Mouse (Mus musculus) kidney, postnatal 14 days (tissue): ENCODE measurements around the gene Accs.

Source experiments
- DNase-seq: peaks from one replicate; pipeline ENCODE4 v3.0.0; 2022; ENCODE audit warnings: mixed read lengths

Gene Accs

DNA sequence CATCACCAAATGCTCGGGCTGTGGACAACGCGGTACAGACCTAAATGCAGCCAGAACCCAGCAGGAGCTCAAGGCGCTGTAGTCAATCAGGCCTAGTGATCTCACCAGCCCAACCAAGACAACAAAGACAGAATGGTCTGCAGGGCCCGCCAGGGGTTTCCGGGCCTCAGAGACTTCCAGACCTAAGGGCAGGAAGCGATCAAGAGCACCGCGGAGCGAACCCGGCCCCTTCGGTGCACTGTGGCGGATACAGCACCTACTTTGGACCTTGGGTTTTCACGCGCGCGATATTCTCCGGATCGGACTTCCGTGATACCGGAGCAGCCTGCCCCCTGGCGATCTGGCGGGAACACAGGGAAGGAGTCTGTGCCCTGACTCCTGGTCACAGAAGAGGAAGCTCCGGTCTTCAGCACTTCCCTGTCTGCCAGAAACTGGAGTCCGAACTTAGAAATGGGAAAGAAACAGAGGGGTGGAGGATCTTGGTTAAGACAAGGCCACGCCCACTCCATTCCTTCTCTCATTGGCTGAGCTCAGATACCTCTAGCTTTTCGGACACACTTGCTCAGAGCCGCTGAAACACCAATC, at the start of gene Accs:
Gene Accs, minus strand, starts transcription at position 439 of the 585 bp plus-strand sequence.
- DNase-seq, result peak; percentile 87

GRCm38 (mm10) chr2:93891611-93892280, 42.0 kb upstream of the Accs start:
- peak; percentile 84 for DNase-seq

GRCm38 (mm10) chr2:93890143-93890542, 40.4 kb upstream of the Accs start:
- DNase-seq, result no peak

- DNase-seq, result no peak
Measured at GRCm38 (mm10) chr2:93889071-93889470, 39.3 kb upstream of the Accs start.

DNA sequence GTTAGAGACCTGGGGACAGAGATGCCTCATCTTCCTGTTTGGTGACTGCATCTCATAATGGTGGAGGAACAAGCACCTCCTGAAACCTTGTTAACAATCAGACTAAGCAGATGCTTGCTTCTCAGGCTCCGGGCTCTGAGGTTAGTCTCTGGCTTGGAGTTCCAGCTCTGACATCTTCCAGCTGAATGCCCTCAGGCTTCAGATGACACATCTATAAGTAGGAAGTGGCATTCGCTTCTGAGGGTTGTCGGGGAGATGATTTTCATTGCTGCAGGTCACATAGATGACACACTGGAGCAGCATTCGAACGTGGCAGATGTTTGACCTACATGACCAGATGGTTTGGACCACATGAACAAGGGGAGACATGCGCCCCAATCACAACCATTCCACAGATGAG, 38.6 kb upstream of the Accs start:
- DNase-seq, result no peak

GRCm38 (mm10) chr2:93887273-93887672, 37.5 kb upstream of the Accs start:
- DNase-seq, result peak; percentile 43

DNA sequence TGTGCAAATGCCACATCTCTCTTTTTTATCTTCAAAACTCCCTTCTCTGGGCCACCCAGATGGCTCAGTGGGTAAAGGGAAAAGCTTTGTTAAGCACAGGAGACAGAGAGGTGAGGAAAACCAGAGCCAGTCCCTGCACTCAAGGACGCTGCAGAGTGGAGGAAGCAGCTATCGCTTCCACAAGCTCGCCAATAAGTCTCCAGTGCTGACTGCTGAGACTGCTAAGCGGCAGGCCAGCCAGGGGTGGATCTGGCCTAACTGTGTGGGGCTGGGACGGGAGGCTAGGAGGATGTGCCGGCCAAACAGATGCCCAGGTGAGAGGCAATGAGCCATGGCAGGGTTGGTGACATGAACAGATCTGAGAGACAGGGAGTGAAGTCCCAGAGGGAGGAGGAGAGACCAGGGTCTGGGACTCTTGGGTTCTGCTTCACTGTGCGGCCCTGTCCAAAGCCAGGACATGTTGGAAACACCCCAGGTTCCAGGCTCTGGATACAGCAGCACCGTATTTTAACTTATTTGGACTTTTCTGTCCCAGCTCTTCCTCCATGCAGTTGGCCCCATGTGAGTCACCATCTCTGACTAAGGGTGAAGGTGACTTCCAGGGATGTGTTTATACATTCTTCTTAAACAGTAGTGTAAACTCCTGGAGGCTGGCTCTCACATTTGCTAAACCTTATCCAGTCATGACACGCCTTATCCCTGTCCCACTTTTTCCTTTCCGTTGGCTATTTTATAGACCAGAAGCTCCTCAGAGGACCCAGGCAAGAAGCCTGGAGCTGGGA, 36.5 kb upstream of the Accs start:
- DNase-seq, result no peak

GRCm38 (mm10) chr2:93883066-93883465, 33.3 kb upstream of the Accs start:
- no peak for DNase-seq

DNA sequence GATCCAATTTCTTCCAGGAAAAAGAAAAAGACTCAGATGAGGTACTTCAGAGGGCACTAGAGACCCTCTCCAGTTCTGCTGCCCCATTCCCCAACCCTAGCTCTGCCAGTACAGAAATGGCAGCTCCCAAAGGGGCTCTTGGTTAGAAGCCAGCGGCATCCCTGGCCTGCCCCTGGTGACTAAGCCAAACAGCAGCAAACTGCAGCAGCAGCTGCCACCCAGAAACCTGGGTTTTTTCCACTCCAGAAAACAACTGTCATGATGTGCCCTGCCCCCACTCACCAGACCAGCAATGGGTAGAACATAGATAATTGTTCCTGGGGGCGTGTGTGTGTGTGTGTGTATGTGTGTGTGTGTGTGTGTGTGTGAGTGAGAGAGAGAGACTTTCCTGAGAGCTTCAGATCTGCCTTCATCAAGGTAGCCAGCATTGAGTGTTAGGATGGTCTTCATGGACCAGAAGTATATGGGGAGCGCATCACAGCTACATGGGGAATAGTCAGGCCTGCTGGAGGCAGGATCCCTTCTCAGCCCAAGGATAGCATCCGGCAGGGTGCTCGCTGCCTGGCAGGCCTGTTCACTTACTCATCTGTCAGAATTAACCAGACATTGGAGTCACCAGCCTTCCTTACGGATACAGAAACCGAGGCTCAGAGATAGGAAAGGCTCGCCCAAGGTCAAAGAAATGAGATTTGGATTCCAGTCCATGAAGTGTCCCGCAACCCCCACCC, 32.1 kb upstream of the Accs start:
- DNase-seq, result no peak

- DNase-seq, result no peak
Measured at GRCm38 (mm10) chr2:93880981-93881380, 31.2 kb upstream of the Accs start.

DNA sequence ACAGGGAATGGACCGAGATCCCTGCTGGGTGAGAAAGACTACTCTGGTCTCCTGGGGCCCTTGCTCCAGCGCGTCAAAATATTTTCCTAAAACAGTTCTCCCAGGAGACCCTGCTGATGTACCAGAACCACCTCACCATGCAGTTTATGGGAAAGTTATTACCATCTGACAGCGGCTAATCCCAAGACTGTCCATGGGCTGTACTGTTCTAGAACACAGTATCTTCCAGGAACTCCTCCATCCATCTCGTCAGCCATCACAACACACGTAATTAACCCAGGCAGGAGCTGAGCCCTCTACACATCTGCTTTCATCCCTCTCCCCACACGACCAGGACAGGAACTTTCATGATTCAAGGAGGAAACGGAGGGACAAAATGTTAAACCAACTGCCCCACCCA, 30.7 kb upstream of the Accs start:
- no peak for DNase-seq

- peak; percentile 8 for DNase-seq
Measured at GRCm38 (mm10) chr2:93877005-93877404, 27.3 kb upstream of the Accs start.

- no peak for DNase-seq
Measured at GRCm38 (mm10) chr2:93874606-93875005, 24.9 kb upstream of the Accs start.

DNA sequence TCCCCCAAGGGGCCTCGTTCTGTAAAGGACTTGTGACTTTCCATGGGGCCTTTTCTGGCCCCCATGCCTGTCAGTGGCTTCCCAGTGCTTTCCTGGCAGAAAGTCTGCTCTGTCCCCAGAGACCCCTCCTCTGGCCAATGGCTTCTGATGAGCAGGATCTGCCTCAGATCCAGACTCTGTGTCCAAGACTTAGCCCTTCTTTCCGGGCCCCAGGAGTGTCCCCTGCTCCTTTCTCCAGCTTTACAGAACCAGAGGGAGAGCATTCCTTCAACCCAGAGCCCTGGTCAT, 24.4 kb upstream of the Accs start:
- peak; percentile 17 for DNase-seq

- DNase-seq, result no peak
Measured at GRCm38 (mm10) chr2:93873449-93874226, 23.9 kb upstream of the Accs start.

DNA sequence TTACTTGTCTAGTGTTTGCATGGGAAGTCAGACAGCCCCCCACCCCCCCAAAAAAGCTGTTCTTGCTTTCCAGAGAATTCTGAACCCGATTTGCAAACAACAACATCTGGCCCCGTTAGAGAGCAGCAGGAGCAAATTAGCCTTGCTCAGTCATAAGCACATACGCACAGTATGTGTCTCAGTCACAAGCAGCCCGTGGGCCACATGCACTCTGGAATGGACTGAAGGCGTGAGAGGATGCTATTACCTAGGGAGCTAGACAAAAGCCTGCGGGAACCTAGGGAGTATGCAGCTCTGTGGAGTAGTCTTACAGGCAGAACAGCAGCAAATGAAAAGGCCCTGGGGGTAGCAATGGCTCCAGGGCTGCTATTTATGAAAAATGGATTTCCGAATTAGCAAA, 22.5 kb upstream of the Accs start:
- no peak for DNase-seq

GRCm38 (mm10) chr2:93871411-93871925, 21.7 kb upstream of the Accs start:
- DNase-seq, result no peak

DNA sequence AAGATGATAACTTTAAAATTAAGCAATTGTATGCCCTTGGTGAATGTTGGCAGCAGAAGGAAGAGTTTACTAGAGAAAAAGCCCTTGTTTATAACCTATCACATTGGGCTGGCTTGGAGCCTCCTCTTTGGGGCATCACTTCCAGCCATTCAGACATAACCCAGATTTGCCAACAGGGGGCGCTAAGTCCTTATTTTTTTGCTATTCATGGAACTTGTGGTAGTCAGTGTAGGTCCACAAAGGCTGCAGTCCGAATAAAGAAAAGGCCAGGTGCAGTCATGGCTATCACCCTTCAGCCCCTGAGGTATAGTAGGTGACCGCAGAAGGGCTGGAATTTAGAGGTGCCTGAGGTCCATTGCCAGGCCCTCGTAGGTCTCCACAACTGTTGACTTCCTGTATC, 21.1 kb upstream of the Accs start:
- peak; percentile 75 for DNase-seq

- no peak for DNase-seq
Measured at GRCm38 (mm10) chr2:93869107-93869600, 19.4 kb upstream of the Accs start, which contains the start of gene Accsl. TSS of gene Accsl (minus strand) at chr2:93869157.

- no peak for DNase-seq
Measured at GRCm38 (mm10) chr2:93868566-93868965, 18.8 kb upstream of the Accs start.

- DNase-seq, result no peak
Measured at GRCm38 (mm10) chr2:93863229-93863628, 13.5 kb upstream of the Accs start.

DNA sequence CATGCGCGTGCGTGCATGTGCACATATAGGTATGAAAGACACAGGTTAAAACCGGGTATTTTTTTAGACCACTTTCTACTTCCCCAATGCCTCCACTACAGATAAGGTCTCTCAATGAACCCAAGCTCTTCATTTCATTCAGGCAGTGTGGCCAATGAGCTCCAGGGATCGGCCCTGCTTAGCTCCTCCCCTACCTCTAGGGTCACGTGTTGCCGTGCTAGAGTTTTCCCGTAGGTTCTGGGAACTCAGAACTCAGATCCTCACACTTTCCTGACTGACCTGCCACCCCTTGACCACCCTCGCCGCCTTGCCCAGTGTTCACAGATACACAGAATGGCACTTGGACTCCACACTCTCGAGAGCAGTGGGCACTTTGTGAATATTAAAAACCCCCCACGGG, 9.1 kb upstream of the Accs start:
- no peak for DNase-seq
